Mouse (Mus musculus): ENCODE data around the gene Kl.

Gene Kl

DNA sequence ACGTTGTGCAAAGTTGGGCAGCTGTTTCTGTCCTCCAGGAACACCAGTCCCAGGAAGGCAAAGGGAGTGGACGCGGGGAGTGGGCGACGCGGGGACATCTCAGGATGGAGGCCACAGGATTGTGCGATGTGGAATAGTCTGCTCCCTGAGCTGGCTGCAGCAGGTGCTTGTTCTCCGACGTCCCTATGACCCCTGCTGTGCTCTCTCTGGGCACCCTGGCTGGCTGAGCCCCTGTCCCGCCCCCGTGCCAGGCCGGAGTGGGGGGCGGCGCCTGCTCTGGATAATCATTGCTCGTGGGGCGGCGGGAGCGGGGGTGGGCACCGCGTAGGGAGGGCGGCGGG lies at the start of gene Kl:
Gene Kl (plus strand): TSS at position 280 of the 341 bp plus-strand sequence.
- peak; percentile 84 to 89 for DNase-seq

DNA sequence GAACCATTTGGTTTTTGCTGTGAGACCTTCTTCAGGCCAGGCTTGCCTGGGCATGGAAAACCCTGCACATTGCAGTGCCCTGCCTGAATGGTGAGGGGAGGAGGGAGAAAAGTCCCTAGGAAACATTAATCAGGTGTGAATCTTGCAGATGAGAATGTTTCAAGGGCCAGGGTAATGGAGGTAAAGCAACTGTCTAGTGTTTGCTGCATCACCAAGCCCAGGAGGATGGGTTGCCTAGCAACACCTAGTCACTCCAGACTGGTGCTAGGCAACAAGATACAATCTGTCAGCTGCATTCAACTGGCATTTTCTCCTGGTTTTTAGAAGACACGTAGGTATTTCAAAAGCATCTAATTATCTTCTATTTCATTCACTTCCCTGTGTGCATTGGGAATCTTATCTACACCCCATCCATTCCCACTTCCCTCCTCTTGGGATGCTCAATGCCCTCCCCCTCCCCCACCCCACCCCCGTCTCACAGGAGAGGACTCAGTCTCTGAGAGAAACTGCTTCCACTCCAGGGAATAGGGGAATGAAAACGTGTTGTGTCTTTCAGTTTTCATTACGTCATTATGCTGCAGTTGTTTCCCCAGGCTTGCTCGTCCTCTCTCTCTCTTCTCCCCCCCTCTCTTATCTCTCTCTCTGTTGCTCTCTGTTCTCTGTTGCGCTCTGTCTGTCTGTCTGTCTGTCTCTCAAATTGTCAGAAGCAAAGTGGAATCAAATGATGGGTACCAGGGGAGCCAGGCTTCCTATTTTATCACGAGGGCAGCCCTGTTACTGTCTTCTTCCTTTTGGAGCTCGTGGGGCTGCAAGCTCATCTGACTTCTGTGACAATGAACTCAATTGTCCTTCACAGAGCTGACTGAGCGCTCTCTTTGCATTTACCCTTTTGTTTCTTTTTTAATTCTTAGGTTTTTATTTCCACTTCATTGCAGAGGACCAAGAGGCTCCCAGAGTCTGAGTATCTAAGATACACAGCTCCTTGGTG lies 46.1 kb upstream of the Kl start:
- no peak for DNase-seq

DNA sequence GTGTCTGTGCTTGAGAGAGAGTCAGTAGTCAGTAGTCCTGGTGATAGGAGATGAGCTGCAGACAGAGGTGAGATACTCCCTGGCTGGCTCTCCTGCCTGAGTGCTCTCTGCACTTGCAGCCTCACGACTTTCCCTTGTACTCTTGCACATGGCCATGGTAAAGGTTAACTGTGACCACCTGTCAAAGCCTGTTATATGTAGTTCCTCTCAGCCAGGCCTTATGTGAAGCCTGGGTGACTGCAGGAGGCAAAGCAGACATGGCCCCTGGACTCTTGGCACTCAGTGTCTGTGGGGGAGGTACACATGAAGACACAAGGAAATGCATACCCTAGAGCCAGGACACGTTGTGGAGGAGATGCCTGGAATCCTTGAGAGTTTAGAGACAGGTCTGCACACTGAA lies 40.3 kb upstream of the Kl start:
- peak; percentile 65 to 70 for DNase-seq

DNA sequence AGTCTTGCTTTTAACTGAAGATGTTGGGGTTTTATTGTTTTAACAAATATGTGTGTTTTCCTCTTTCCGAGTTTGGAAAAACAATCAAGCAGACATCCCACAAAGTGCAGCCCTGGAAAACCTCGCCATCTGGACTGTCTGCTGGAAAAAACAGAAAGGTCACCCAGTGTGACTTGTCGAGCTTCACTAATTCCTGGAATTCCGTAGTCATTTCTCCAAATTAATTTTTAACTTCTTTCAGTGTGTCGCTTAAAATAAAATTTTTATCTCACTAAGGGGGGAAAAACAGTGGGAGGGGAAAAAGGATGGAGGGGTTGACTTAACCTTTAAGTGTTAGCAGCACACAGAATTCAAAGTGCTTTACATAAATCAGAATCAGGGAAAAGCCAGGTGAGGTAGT lies 39.8 kb upstream of the Kl start:
- DNase-seq = peak; percentile 69 to 81

DNA sequence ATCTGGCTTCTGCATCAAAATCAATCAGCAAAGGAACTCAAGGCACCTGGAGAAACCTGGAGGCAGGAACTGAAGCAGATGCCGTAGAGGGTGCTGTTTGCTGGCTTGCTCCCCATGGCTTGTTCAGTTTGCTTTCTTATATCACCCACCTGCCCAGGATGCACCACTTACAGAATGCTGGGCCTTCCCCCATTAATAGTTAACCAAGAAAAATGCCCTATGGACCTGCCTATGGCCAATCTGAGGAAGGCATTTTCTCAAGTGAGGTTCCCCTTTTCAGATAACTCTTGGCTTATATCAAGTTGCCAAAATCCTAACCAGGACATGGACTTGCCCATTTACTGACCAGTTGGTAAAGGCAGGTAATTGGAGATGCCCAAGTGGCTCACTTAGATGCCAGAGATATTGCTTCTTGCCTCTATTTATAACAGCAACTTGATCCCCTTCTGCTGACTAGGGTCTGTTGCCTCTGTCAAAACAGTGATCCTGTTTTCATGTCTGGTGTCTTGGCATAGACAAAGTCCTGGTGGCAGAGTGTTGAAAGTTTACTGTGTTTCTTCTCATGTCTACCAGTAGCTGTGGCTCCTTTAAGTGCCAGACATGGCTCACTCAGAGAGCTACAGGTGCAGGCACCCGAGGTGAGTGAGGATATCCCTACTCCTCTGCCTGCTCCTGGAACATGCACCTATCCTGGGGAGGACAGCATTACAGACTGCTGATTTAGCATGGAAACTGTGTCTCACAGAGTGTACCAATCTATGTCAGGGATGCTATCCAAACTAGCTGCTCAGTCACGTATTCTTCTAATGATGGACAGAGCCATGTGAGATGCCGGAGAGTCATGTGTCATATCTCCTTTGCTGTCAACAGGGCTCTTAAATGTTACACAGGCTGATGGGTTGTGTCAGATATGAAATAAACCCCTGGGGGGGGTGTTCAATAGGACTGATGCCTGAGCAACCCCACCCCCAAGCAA lies 37.0 kb upstream of the Kl start:
- peak in 1 of 2 experiments; percentile 30 for DNase-seq

DNA sequence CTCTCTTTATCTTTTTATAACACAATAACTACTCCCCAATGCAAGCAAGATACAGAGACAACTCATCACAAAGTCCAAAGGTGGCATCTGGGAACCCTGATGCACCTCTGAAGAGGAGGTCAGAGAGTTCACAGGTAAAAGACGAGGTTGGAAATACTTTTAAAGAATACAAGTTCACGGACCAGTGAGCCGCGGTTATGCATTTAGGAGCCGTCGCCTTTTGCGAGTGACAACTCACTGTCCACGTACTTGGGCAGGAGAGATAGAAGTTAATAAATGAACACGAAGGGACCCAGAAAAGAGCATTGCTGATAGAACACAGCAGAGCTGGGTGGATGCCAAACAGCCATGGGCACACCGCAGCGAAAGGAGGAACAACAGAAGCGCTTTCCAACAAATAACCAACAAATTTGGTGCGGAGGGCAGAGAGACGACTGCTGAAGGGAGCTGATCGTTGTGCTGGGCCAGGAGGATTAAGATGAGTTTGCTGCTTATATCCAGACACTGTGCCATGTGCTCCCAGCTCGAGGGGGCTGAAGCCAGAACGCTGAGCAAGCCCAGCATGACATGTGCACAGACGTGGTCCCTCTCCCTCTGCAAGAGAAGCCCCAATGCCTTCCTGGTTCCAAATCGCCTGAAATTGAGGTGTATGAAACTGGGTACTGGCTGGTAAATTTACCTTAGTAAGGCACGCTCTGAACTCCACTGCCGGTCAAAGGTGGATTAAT lies 35.1 kb upstream of the Kl start:
- peak; percentile 72 to 80 for DNase-seq

DNA sequence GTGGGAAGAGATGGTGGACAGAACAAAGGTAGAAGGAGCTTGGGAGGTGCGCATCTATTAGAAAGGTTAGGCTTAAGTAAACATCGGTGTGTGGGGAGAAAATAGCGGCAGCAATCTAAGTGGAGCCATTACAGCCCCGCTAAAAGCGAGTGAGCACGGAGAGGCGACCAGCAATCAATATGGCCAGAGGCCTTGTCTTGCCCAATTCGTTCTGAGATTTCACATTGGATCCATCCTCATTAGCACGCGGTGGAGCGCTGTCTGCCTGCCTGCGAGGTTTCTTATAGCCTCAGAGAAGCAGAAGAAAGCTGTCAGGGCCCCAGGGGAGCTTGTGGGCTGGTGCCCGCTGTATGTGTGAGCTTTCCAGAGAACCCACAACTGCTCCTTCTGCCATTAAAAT lies 33.8 kb upstream of the Kl start:
- DNase-seq = no peak

DNA sequence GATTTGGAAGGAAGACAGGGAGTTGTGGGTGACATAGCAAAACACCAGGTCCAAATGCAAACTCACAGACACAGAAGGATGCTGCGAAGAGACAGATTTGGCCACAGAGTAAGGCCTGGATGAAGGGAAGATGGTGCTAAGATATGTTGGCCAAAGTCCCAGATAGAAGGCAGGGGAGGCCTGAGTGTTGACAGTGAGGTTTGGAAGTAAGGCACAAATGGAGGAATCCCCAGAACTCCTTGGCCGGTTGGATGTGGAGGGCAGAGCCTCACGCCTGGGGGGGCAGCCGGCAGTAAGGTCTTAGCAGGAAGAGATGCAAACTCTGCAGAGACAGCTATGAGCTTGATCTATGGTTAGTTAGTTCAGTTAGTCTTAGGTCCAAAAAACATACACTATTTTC lies 33.1 kb upstream of the Kl start:
- no peak for DNase-seq

DNA sequence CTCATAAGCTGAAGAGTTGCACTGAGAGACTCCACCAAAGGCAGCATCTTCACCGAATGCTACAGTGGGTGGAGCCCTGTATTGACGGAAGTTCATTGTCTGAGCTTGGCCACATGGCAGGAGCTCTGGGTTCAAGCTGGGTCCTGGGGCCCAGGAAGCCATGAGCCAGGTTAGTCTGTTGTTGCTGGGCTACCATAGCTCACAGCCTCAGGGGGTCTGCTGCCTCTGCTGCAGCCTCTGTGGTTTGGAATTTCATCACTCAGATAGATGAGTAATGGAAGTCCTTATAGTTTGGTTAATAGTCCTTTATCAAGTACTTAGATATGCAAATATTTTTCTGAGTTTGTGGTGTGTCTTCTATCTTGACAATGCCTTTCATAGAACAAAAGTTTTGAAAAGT lies 32.4 kb upstream of the Kl start:
- DNase-seq = no peak

DNA sequence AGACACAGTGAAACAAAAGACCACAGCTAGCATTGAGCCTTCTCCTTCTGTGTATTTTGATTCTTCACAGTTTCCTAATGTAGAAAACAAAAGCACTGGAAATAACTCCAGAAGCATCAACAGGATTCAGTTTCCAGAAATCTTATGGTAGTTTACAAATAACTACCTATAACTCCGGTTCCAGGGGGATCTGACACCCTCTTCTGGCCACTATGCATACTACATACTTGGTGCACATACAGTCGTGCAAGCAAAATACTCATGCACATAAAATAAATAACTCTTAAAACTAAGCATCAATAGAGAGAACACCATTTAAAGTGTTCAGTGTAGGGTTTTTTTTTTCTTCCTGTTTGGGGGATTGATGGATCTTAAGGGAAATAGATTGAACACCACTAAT lies 23.0 kb upstream of the Kl start:
- DNase-seq = no peak

DNA sequence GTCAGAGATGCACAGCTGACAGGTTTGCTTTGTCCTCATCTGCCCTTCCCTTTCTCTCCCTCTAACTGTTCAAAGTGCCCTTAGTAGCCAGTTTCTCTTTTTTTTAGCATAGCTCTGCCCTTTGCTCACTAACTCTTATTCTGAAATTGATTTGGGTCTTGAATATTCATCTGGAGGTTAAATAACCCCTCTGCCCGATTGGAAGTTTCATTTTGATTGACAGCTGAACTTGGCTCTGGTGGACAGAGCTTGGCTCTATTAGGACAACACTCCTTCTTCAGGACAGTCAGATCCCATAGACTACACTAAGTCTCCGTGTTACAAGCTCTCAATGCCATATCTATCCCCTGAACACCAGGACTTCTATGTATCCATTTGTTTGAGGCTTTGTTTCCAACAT lies 19.8 kb upstream of the Kl start:
- DNase-seq = peak in 1 of 2 experiments; percentile 51

DNA sequence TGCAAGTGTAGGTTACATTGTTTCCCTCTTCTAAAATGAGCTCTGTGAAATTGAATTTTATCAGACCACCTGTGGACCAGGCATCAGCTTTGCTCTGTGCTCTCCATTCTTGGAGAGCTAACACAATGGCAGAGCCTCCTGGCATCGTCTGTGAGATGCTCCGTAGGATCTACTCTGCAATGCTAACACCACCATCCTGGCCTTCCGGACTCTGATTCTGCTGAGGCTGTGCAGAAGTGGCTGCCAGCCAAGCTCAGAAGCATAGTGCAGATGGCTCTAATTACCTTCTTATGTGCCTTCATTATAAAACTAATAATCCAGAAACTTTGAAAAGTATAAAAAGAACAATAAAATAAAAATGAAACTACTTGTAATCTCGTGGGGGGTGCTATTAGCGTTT lies 16.2 kb upstream of the Kl start:
- no peak for DNase-seq

DNA sequence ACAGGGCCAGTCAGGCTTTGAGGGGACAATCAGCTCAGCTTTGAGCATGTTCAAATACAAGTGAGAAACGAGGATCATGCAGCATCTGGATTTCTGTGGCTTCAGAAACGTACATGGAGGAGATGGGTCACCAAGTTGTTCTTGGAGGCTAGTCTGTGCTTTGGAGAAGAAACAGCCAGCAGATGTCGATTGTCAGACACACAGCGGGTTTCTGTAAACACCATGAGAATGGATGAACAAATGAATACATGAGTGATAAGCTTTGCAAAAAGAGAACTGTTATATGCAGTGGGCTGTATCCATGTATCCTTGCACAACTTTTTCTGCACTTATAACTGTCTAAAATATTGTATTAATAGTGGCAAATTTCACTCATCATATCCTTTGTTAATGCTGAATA lies 15.6 kb upstream of the Kl start:
- DNase-seq = no peak

DNA sequence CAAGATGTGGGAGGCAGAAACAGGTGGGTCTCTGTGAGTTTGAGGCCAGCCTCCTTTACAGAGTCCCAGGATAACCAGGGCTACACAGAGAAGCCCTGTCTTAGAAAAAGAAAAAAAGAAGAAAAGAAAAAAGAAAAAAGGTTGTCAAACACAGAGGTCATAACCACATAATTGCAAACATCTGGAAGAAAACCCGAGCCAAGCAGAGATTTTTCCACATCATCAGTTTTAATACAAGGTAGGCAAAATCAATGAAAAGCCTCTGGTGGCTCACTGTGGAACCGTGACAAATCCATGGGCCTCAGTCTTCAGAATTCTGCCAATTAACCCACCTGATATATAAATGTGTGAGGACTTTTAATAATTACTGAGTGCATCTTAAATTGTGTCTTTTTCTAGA lies 14.9 kb upstream of the Kl start:
- DNase-seq = no peak

DNA sequence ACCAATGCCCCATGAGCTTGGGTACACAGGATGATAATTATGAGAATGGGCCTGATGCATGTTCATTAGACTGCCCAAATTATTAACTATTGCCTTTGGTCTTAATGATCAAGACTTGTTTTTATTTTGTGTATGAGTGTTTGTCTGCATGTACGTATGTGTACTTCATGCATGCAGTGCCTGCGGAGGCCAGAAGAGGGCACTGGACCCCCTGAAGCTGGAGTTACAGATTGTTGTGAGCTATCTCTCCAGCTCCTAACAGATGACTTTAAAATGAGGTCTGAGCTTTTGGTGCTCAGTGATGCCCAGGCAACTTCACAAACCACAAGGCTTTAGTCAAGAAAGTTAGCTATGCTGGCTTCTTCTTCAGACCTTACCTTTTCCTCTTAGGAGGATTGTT lies 6.8 kb upstream of the Kl start:
- no peak for DNase-seq

DNA sequence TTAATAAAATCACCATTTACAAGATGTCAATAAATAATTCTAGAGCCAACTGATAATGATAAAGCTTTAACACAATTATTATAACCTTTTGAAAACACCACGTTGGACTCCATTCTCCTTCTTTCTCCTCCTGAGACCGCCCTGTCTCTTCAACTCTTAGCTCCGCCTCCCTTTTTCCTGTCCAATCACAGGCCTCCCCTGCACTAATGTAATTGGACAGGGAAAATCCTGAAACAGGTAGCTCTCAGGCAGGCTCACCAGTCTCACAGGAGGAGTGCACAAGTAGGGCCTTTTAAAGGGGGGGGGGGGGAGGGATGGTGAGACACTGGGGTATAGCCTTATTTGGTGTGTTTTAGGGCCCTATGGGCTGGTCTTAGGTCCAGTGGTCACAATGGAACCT lies 3.3 kb upstream of the Kl start:
- DNase-seq = no peak

DNA sequence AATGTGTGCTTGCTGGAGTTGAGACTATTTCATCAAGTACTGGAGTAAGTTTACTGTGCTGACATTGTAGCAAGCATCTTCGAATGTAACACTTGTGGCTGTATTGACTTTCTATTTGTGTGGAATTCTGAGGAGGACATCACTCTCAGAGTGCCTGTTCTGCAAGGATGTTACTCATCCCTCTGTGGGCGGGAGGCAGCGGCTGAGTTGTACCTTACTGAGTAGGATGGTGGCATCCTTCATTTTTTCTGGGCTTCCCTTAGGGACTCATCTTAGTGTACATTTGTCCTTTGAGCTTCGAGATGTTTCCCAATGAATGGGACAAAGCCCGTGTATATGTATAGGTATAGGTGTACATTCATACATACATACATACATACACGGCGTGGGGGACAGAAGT lies 1.1 kb upstream of the Kl start:
- DNase-seq = no peak

DNA sequence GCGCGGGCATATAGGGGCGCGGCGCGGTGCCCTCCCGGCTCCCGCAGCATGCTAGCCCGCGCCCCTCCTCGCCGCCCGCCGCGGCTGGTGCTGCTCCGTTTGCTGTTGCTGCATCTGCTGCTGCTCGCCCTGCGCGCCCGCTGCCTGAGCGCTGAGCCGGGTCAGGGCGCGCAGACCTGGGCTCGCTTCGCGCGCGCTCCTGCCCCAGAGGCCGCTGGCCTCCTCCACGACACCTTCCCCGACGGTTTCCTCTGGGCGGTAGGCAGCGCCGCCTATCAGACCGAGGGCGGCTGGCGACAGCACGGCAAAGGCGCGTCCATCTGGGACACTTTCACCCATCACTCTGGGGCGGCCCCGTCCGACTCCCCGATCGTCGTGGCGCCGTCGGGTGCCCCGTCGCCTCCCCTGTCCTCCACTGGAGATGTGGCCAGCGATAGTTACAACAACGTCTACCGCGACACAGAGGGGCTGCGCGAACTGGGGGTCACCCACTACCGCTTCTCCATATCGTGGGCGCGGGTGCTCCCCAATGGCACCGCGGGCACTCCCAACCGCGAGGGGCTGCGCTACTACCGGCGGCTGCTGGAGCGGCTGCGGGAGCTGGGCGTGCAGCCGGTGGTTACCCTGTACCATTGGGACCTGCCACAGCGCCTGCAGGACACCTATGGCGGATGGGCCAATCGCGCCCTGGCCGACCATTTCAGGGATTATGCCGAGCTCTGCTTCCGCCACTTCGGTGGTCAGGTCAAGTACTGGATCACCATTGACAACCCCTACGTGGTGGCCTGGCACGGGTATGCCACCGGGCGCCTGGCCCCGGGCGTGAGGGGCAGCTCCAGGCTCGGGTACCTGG lies 488 bp downstream of the Kl start:
- peak; percentile 70 to 80 for DNase-seq

DNA sequence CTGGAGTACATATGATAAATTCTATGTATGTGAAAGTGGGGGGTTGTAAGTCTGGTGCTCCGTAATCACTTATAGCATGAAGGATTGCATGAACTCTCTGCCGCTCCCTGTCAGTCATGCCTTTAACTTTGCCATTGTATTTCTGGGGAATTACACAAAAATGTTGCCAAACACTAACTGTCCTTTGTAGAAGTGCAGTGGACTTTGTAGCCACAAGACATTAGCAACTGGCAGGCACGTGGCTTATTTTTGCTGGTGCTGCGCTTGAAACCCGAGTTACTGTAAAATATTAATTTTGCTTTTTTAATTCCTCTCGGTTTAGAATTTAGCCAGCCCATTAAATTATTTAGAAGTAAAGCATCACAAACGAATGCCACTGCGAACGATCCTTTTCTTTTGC lies 2.4 kb downstream of the Kl start:
- DNase-seq = peak; percentile 61 to 62

DNA sequence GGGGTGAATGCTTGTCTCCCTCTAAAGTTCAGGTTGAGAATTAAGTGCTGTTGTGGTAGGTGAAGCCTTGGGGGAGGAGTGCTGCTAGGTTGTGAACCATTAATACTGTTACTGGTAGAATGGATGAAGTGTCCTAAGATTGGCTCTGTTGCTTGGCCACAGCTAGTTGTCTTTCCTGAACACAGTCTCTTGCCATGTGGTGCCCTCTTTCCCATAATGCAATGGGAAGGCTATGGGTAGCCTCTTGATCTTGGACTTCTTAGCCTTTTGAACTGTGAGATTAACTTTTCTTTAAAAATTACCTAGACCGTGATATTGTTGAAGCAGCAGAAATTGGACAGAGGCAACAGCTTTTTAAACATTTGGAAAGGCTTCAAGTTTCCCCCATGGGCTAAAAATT lies 7.5 kb downstream of the Kl start:
- peak; percentile 45 to 55 for DNase-seq

DNA sequence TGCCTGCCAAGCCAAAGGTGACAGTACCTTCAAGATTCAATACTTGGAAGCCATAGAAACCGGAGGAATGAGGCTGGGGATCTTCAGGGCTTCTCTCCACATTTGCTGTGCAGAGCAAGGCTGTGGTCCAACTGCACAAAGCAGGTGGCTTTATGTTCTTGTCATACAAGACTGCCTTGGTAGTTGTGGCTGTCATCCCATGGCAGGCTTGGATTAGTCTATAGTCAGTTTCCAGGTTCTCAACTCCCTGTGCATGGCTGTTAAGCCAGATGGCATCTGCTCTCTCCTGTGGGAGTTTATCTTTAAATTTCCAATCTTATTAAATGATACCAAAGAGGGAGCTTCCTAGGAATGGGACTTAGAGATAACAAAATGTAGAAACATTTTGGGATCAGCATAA lies 9.2 kb downstream of the Kl start:
- DNase-seq = no peak

DNA sequence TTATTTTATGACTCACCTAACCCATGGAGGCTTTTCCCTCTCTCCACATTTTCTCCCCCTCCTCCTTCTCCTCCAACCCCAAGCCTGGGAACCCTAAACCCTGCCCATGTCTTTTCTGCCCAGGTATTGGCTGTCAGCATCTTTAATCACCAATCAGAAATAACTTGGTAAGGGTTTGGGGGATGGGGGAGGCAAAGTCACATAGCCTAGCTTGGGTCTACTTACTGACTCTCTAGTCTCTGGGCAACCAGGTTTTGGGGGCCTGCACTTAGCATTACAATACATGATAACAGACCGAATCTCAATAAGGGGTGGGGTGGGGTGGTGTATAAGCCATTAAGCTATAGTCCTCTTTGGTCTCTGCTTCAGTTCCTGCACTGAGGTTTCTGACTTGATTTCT lies 10.3 kb downstream of the Kl start:
- no peak for DNase-seq
